Mouse (Mus musculus): ENCODE measurements around the gene C2cd3. TPM values are rescaled to one million over a fixed set of nuclear protein-coding genes. Genes with fewer than 3 reads are reported as not detected.
A peak's percentile ranks its signal among the peaks of the same experiment; 100 is the strongest.

The C2cd3 gene
- total and polyA plus RNA-seq, 3 experiments = 6.6 to 8.4 (median 7.0) TPM

DNA sequence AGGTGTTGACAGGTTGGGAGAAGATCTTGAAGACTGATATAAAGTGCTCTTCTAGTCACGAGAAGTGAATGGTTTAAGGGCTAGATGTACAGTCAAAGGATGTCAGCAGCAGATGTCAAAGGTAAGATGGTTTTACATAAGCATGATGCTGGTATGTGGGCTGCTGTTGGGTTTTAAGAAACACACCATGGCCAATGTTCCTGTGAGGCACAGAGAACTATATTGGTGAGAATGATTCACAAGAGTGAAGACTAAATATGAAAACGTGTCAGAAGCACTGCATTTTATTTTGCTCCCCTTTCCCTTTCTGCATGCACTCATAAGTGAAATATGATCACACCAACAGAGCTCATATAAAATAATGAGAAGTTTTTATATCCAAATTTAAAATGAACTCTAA is 8.9 kb upstream of the C2cd3 start:
- H3K79me2 ChIP-seq (replicated peaks; ENCODE audit: control insufficient read depth, insufficient read depth, low read length) = no peaks in the 10 kb centered on the region; the same call in 1 of the 2 replicates
- H3K27me3 ChIP-seq (ENCODE audit: control insufficient read depth, insufficient read depth, low read length) = no peaks in the 10 kb centered on the region
- H3K36me3 ChIP-seq (ENCODE audit: control insufficient read depth, insufficient read depth, low read length) = peaks cover 12% of the 10 kb centered on the region
- no peak overlapping the region for H3K9ac ChIP-seq (ENCODE audit: low read depth, low read length)
- no peak for DNase-seq
- TF ChIP-seq CTCF (IDR thresholded peaks at IDR 0.05) (no peak), POLR2A (IDR thresholded peaks at IDR 0.05; ENCODE audit: insufficient read depth, low read depth, low read length) (no peak), EP300 (IDR thresholded peaks at IDR 0.05; ENCODE audit: insufficient read depth, low read depth, low read length) (no peak)
- WGBS = 82% methylated on average over 2 of the region's 2 CpGs
- H3K4me1 ChIP-seq (ENCODE audit: control insufficient read depth, insufficient read depth, low read length) = peaks cover 3% of the 10 kb centered on the region
- no peak overlapping the region for H3K27ac ChIP-seq
- H3K4me3 ChIP-seq = no peak overlapping the region
- intact Hi-C loops (cut with DNase I) = loop anchor here (10.0 kb wide), 1 partner anchor 238 kb away; the partner anchor contains the start of gene Pold3

DNA sequence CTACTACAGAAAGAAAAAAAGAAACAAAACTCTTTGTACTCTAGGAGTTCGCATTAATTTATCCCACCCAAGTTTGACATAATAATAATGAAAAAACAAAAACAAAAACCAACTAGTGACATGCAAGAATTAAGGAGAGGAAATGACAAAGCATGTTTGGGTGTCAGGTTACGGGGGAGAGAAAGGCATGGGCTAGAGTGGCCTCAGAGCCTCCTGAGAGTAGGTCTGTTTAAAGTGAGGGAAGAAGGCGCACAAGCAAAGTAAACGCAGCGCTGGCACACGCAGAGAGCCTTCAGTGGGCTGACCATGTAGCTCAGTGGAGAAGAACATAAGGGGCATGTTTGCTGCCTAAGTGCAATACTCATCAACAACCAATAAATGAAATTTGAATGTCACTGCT is 7.1 kb upstream of the C2cd3 start:
- H3K36me3 ChIP-seq (ENCODE audit: control insufficient read depth, insufficient read depth, low read length) = peaks cover 21% of the 10 kb centered on the region
- no peak overlapping the region; the same call in 1 of the 2 replicates for H3K27ac ChIP-seq
- no peaks in the 10 kb centered on the region; the same call in 1 of the 2 replicates for H3K79me2 ChIP-seq (replicated peaks; ENCODE audit: control insufficient read depth, insufficient read depth, low read length)
- no peak overlapping the region for H3K9ac ChIP-seq (ENCODE audit: low read depth, low read length)
- no peak for DNase-seq
- H3K4me3 ChIP-seq = no peak overlapping the region
- intact Hi-C loops (cut with DNase I) = loop anchor here (10.0 kb wide), 1 partner anchor 240 kb away; the partner anchor contains the start of gene Pold3
- TF ChIP-seq CTCF (IDR thresholded peaks at IDR 0.05) (no peak), POLR2A (IDR thresholded peaks at IDR 0.05; ENCODE audit: insufficient read depth, low read depth, low read length) (no peak), EP300 (IDR thresholded peaks at IDR 0.05; ENCODE audit: insufficient read depth, low read depth, low read length) (no peak)
- H3K27me3 ChIP-seq (ENCODE audit: control insufficient read depth, insufficient read depth, low read length) = no peaks in the 10 kb centered on the region
- peaks cover 3% of the 10 kb centered on the region for H3K4me1 ChIP-seq (ENCODE audit: control insufficient read depth, insufficient read depth, low read length)
- WGBS = 40% methylated on average over 6 of the region's 6 CpGs

DNA sequence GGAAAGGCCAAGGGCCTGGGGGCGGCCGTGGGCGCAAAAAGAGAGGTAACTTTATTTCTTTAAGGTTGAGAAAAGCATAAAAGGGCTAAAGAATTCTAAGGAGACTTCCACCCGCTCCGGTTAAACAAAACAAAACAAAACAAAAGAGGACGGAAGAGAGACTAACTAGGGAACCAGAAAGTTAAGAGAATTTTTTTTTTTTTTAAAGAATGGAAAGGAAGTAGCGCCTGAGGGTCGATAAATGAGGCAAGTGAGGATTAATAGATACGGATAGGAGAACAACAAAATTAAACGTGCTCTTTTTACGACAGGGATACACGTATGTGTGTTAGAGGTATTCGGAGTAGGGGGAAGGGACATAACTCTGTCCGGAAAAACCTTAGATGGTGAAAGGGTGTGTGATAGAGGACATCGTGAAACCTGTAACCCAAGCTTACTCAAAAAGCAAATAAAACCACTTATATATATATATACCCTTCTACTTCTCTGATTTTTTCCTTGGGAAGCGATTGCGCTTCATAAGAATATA is 483 bp downstream of the C2cd3 start:
- WGBS = 6% methylated on average over 17 of the region's 17 CpGs
- no peak for TF ChIP-seq CTCF (IDR thresholded peaks at IDR 0.05)
- TF ChIP-seq POLR2A (IDR thresholded peaks at IDR 0.05; ENCODE audit: insufficient read depth, low read depth, low read length) = no peak
- no peak for TF ChIP-seq EP300 (IDR thresholded peaks at IDR 0.05; ENCODE audit: insufficient read depth, low read depth, low read length)
- peak overlapping the region; percentile 30; the same call in 1 of the 2 replicates for H3K9ac ChIP-seq (ENCODE audit: low read depth, low read length)
- H3K27ac ChIP-seq = peak overlapping the region; percentile 80
- H3K4me1 ChIP-seq (ENCODE audit: control insufficient read depth, insufficient read depth, low read length) = no peaks in the 10 kb centered on the region; the same call in 1 of the 2 replicates
- DNase-seq = no peak
- peaks cover 2% of the 10 kb centered on the region for H3K79me2 ChIP-seq (replicated peaks; ENCODE audit: control insufficient read depth, insufficient read depth, low read length)
- H3K36me3 ChIP-seq (ENCODE audit: control insufficient read depth, insufficient read depth, low read length) = peaks cover 14% of the 10 kb centered on the region
- H3K27me3 ChIP-seq (ENCODE audit: control insufficient read depth, insufficient read depth, low read length) = no peaks in the 10 kb centered on the region
- intact Hi-C loops (cut with DNase I) = loop anchor here (5.0 kb wide), 2 partner anchors 335 to 890 kb away; partner anchors contain the start of genes Fam168a and Rps3
- peak overlapping the region; percentile 52 for H3K4me3 ChIP-seq

DNA sequence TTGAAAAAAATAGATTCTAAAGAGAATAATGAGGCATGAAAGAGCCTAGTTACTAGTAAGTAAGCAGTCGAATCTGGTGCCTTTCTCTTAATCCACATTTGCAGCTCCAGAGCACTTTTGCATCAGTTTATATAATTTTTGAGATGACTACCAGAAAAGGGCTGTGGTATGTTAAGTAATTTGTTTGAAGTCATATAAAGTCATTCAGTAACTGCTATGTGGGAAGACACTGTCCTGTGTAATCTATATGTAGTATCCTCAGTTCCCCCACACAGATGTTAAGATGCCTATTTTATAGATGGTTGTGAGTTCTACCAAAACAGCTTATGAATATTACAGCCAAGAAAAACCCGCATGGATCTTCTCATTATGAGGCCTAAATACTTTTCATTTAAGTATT is 6.2 kb downstream of the C2cd3 start:
- intact Hi-C loops (cut with DNase I) = no loop called here
- WGBS = 81% methylated on average over 2 of the region's 2 CpGs
- no peaks in the 10 kb centered on the region; the same call in 1 of the 2 replicates for H3K36me3 ChIP-seq (ENCODE audit: control insufficient read depth, insufficient read depth, low read length)

DNA sequence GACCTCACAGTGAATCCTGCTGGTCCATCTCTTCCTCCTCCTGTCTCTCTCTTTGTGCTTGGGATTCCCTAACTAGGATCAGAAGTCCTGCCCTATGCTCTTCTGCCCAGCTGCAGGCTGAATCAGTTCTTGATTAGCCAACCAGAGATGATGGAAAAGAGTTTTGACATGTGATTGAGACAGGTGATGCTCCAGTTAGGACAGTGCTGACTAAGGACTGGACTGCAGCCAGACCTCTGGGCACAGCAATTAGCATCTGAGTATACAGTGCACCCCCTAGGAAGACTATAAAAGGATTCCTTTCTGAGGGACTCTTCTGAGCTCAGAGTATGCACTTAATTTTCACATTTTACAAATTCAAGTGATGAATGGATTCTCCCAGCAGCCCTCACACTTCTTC is 9.1 kb downstream of the C2cd3 start:
- no peak for TF ChIP-seq CTCF (IDR thresholded peaks at IDR 0.05)
- no peak for TF ChIP-seq POLR2A (IDR thresholded peaks at IDR 0.05; ENCODE audit: insufficient read depth, low read depth, low read length)
- no peak for TF ChIP-seq EP300 (IDR thresholded peaks at IDR 0.05; ENCODE audit: insufficient read depth, low read depth, low read length)
- intact Hi-C loops (cut with DNase I) = no loop called here
- no peak for DNase-seq
- H3K79me2 ChIP-seq (replicated peaks; ENCODE audit: control insufficient read depth, insufficient read depth, low read length) = peaks cover 1% of the 10 kb centered on the region; the same call in 1 of the 2 replicates
- no peaks in the 10 kb centered on the region for H3K4me1 ChIP-seq (ENCODE audit: control insufficient read depth, insufficient read depth, low read length)
- no peaks in the 10 kb centered on the region for H3K27me3 ChIP-seq (ENCODE audit: control insufficient read depth, insufficient read depth, low read length)
- H3K9ac ChIP-seq (ENCODE audit: low read depth, low read length) = no peak overlapping the region
- no peak overlapping the region for H3K4me3 ChIP-seq
- H3K27ac ChIP-seq = no peak overlapping the region
- H3K36me3 ChIP-seq (ENCODE audit: control insufficient read depth, insufficient read depth, low read length) = no peaks in the 10 kb centered on the region; the same call in 1 of the 2 replicates

More for the DNA sequence above, 6.2 kb downstream of the C2cd3 start:
- no peak overlapping the region for H3K27ac ChIP-seq
- H3K79me2 ChIP-seq (replicated peaks; ENCODE audit: control insufficient read depth, insufficient read depth, low read length) = no peaks in the 10 kb centered on the region; the same call in 1 of the 2 replicates
- no peak for TF ChIP-seq EP300 (IDR thresholded peaks at IDR 0.05; ENCODE audit: insufficient read depth, low read depth, low read length)
- TF ChIP-seq CTCF (IDR thresholded peaks at IDR 0.05) = no peak
- TF ChIP-seq POLR2A (IDR thresholded peaks at IDR 0.05; ENCODE audit: insufficient read depth, low read depth, low read length) = no peak
- H3K4me3 ChIP-seq = no peak overlapping the region
- no peak for DNase-seq
- H3K27me3 ChIP-seq (ENCODE audit: control insufficient read depth, insufficient read depth, low read length) = no peaks in the 10 kb centered on the region
- H3K9ac ChIP-seq (ENCODE audit: low read depth, low read length) = no peak overlapping the region
- no peaks in the 10 kb centered on the region for H3K4me1 ChIP-seq (ENCODE audit: control insufficient read depth, insufficient read depth, low read length)

DNA sequence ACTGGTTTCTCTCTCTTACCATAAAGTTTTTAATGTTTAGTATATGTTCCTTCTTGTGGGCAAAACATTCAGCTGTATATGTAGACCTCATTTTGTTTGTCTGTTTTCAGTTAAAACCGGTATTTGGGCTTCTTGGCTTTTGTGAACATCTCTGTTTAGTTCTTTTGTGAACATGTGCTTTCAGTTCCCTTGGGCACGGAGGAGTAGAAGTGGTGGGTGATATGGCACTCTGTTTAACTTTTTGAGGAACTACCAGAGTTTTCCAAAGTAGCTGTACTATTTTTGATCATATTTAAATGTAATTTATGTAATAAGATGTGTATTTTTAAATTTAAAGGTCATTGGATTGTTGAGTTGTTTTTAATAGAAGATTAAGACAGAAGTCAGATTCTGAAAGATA is 11.2 kb downstream of the C2cd3 start:
- 68% methylated on average over 2 of the region's 2 CpGs for WGBS
- TF ChIP-seq POLR2A (IDR thresholded peaks at IDR 0.05; ENCODE audit: insufficient read depth, low read depth, low read length) (no peak), CTCF (IDR thresholded peaks at IDR 0.05) (no peak), EP300 (IDR thresholded peaks at IDR 0.05; ENCODE audit: insufficient read depth, low read depth, low read length) (no peak)
- Histone ChIP-seq H3K4me3 (no peak overlapping the region), H3K27me3 (ENCODE audit: control insufficient read depth, insufficient read depth, low read length) (no peaks in the 10 kb centered on the region), H3K4me1 (ENCODE audit: control insufficient read depth, insufficient read depth, low read length) (no peaks in the 10 kb centered on the region), H3K36me3 (ENCODE audit: control insufficient read depth, insufficient read depth, low read length) (no peaks in the 10 kb centered on the region; the same call in 1 of the 2 replicates), H3K79me2 (replicated peaks; ENCODE audit: control insufficient read depth, insufficient read depth, low read length) (peaks cover 2% of the 10 kb centered on the region; the same call in 1 of the 2 replicates), H3K27ac (no peak overlapping the region), H3K9ac (ENCODE audit: low read depth, low read length) (no peak overlapping the region)
- intact Hi-C loops (cut with DNase I) = no loop called here
- no peak for DNase-seq
